Mouse (Mus musculus) gastrocnemius, postnatal 4 days (tissue): Measurements from ENCODE around the gene Crebbp. TPM values are rescaled to one million over a fixed set of nuclear protein-coding genes. Genes with fewer than 3 reads are reported as not detected.
"Not testable (repeated sequence)": the region's sequence is repeated elsewhere in the genome, so short reads cannot be mapped to it uniquely, and the experiment has no call there.

Source experiments
- DNase-seq, 2 experiments: peaks; one replicate each; pipeline ENCODE4 v3.0.0; 2021 to 2022; ENCODE audit warnings: low spot score in 2 of 2, mixed read lengths in 2 of 2
- long read RNA-seq, 2 experiments: library from polyadenylated mRNA; stranded (forward); transcript quantifications; one replicate each; pipeline ENCODE4 v2.0.0; 2021
- total RNA-seq, 2 experiments: library from RNA; stranded (reverse); gene quantifications; 2 replicates each; pipeline ENCODE4 v1.2.3; 2021

Gene Crebbp
- 10 to 100 TPM; 59.2 to 64.6 TPM for total RNA-seq
- long read RNA-seq, experiment 1, partial matches to known transcripts: 4 of 9 reads
- long read RNA-seq, experiment 1, other reads (novel, unspliced or antisense): 5 of 9 reads
- long read RNA-seq, experiment 2, partial matches to known transcripts: 4 of 10 reads
- long read RNA-seq, experiment 2, other reads (novel, unspliced or antisense): 6 of 10 reads

DNA sequence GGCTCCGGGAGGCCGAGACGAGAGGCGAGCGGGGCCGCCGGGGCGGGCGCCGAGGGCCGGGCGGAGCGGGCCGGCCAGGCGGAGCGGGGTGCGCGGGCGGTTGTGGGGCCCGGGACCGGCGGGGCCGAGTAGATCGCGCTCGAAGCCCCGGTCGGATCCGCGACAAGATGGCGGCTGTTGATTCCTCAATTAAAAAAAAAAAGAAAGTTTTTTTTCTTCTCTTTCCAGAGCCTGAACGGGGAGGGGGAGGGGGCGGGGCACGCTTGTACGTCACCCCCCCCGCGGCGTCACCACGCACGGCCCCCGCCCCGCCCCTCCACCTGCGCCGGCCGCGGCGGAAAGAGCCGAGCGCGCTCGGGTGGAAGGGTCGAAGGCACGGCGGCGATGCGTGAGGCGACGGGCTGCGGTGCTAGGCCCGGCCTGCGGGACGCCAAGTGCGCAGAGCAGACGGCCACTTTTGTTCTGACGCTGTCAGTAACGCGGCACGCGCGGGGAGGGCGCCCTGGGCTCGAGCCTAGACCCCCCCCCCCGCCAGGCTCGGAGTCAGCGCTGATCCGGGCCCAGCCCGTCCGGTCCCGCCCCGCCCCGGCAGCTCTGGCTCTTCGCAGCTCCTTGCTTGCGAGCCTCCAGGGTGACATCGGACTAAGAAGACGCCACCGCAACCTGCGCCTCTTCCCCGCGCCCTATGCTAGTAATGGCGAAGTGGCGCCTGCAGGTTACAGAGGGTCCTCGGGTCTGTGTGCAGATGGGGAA is at the start of gene Crebbp:
Crebbp (minus strand) TSS at position 199 of the 753 bp plus-strand sequence.
- peak; percentile 94 for DNase-seq

DNA sequence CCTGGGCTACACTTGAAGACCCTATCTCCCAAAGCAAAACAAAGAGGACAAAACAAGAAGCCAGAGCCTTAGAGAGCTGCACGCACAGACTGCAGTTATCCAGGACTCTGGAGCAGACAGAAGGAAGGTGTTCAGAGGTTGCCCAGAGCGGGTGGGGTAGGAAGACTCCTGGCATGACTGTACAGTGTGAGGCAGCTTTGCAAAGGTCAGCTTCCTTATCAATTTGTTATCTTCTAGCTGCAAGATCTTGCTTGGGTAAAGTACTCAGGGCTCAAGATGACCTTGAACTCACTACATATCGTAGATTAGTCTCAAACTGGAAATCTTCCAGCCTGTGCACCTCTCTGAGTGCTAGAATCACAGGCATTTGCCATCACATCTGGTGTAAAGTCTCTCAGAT is 49.7 kb upstream of the Crebbp start:
- no peak for DNase-seq

DNA sequence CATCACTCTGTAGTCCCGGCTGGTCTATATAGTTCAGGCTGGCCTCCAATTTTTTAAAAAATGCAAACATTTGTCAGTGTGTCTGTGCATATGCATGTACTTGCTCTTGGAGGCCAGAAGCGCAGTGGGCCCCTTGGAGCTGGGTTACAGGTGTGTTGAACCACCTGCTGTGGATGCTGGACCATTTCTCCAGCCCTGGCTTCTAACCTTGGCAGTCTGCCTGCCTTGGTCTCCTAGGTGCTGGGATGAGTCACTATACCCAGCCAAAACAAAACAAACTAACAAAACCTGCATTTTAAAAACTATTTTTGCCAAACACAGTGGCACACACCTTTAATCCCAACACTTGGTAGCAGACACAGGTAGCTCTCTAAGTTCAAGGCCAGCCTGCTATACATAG is 43.7 kb upstream of the Crebbp start:
- DNase-seq: no peak

- no peak for DNase-seq
Measured at GRCm38 (mm10) chr16:4248791-4249190, 35.0 kb upstream of the Crebbp start.

DNA sequence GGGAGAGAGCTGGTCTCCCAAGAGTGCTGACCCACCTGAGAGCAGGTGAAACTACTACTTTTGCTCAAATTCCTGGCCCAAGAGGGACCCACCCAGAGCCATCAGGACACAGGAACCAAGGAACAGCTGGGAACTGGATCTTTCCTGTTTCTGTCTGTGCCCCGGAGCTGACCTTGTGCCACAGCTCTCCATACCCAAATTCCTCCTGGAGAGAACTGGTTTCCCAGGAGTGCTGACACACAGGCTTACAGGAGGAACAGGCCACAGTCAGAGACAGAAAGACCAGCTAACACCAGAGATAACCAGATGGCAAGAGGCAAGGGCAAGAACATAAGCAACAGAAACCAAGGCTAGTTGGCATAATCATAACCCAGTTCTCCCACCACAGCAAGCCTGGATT is 31.4 kb upstream of the Crebbp start:
- not testable (repeated sequence) for DNase-seq

DNA sequence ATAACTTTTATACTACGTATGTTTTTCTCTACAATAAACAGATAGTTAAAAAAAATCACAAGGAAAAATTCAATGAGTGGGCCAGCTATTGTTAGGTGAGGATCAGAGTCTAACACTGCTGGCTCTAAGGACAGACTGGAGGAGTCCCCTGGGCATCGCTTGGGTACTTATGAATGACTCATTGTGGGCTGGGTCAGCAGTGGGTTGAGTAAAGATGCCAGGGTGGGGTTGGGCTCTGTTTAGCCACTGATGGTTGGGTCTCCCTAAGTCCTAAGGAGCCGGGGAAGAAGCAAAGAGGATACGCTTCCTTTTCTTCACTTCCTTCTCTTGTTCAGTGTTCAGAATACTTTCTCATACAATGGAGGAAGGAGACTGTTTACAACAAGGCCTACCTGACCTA is 22.3 kb upstream of the Crebbp start:
- no peak for DNase-seq

DNA sequence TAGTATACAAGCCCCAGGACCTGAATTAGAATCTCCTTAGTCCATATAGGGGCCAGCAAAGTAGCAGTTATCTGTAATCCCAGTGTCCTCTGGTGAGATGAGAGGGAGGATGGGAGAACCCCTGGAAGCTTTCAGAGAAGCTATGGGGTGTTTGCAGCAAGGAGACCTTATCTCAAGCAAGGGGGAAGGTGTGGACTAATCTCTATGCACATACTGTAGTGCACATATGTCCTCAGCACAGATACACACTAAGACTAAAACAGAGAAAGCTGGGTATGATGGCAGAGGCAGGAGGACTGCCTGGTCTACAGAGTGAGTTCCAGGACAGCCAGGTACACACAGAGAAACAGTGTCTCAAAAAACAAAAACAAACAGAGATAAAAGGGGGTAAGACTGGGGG is 21.8 kb upstream of the Crebbp start:
- no peak for DNase-seq

GRCm38 (mm10) chr16:4225841-4226240 is 12.0 kb upstream of the Crebbp start:
- DNase-seq: no peak

DNA sequence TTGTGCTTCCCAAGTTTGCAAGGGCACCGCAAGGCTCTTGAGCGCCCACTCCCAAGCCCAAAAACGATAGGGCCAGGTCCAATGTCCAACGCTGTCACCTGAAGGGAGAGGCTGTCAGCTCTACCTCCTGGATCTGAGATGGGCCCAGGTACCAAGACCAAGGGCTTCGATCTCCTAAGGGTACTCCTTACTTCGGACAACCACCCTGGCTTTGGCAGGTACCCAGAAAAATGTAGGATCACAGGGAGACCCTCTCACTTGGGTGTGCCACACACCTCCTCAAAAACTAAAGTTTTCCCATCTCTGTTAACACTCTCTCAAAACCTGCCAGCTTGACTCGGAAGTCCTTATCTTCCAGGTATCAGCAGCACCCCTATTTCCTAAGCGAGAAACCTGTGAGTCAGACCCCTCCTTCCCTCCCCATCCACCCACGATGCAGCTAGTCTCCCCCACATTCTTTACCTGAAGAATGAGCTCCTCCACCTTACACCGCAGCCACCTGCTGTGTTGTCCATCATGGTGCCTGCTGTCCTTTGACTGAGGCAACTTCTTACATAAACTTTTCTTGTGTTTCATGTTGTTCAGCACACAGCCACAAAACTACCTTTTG is 939 bp upstream of the Crebbp start:
- no peak for DNase-seq

DNA sequence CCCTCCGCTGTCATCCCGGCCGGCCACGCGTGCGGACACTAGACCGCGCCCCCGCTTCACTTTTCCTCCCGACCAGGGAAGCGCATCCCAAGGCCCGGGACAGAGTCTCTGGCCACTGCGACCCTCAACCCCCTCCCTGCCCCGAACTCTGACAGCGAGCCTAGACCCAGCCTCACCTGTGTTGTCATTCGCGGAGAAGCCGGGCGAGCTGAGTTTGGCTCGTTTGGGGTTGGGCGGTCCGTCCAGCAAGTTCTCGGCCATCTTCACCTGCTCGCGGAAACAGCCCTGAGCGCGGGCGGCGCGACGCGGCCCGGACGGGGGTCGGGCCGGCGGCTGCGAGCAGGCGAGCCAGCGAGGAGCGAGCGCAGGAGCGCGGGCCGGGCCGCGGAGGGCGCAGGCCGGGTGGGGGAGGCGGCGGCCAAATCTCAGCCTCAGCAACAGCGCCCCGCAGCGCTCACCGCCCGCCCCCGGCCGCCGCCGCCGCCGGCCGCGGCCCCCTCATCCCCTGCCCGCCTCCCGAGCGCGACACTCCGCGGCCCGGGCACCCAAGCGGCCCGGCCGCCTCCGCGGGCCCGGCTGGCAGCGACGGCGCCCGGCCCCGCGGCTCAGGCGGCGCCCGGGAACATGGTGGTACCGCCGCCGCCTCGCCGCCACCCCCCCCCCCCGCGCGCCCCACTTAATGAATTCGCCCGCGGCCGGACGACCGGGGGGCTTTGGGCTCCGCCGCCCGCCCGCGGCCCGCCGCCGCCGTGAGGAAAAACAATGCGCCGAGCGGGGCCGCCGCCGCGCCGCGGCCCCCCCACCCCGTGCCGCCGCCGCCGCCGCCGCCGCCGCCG is 616 bp downstream of the Crebbp start:
- peak; percentile 66 to 79 for DNase-seq

- DNase-seq: no peak
Measured at GRCm38 (mm10) chr16:4212167-4212962, 1.4 kb downstream of the Crebbp start.

- no peak for DNase-seq
Measured at GRCm38 (mm10) chr16:4210290-4210689, 3.5 kb downstream of the Crebbp start.

DNA sequence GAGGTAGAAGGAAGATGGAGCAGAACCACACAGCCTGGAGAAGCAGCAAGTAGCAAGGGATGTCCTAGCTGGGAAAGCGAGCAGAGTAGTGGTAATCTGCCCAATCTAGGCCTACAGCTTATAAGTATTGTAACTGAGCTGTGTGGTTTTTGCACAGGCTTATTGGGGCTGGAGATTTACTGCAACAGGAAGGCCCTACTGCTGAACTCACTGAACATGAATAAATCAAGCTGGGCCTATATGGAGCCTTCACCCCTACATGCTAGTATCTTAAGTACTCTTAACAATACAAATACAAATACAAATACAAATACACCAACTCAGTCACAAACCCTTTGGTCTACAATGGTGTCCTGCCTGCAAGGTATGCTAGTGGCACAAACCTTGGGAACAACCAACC is 10.2 kb downstream of the Crebbp start:
- DNase-seq: no peak

- no peak for DNase-seq
Measured at GRCm38 (mm10) chr16:4199995-4200394, 13.8 kb downstream of the Crebbp start.

- no peak for DNase-seq
Measured at GRCm38 (mm10) chr16:4199566-4199965, 14.2 kb downstream of the Crebbp start.

DNA sequence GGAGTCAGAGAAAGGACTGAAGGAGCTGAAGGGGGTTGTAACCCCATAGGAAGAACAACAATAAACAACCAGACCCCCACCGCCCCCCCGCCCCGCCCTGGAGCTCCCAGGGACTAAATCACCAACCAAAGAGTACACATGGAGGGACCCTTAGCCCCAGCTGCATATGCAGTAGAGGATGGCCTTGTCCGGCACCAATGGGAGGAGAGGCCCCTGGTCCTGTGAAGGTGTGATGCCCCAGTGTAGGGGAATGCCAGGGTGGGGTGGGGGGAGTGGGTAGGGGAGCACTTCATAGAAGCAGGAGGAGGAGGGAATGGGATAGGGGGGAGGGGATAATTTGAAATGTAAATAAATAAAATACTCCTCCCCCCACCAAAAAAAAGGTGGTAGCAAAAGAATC is 15.8 kb downstream of the Crebbp start:
- no peak for DNase-seq

DNA sequence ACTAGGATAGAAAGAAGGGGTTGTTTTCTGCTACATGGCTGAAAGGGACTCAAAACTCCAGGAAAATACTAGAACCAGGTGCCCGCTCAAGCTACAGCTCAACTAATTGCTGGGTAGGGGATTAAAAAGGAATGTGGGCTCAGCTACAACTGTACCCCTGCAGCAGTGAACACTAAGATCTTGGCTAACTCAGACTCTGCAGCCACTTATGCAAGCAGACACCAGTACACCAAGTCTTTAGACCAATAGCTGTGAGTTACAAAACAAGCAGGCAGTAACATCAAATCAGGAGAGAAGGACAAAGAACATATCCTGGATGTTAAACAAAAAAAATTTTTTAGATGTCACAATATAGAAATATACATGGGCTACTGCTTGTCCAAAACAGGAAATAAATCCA is 23.6 kb downstream of the Crebbp start:
- no peak for DNase-seq

DNA sequence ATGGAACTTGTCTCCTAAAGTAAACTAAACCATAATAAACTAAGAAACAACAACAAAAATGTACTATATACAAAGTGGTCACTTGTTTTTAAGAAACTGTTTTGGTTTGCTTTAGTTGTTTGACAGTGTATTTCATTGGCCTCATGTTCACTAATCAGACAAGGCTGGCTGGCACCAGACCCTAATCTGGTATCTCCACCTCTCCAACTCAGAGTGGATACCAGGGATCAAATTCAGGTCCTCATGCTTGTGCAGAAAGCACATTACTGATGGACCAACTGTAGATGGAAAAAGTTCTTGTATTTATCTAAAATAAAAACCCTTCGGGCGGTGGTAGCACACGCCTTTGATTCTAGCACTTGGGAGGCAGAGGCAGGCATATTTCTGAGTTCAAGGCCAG is 38.7 kb downstream of the Crebbp start:
- no peak for DNase-seq

DNA sequence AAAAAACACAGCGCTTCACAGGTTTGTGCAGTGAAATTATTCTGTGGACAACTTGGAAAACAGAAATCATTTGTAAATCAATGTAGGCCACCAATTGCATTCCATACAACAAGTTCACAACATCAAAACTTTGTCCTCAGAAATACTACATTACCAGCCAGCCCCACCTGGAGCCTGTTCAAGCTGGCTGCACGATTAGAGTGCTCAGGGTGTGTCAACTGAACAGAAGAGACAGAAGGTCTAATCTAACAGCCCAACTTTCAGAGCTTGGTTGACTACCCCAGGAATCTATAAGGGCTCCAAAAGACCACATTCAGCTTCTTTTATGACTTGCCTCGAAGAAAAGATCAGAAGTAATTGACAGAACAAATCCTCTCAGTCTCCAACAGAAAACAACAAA is 44.3 kb downstream of the Crebbp start:
- DNase-seq: no peak

GRCm38 (mm10) chr16:4168476-4168875 is 45.3 kb downstream of the Crebbp start:
- no peak for DNase-seq

DNA sequence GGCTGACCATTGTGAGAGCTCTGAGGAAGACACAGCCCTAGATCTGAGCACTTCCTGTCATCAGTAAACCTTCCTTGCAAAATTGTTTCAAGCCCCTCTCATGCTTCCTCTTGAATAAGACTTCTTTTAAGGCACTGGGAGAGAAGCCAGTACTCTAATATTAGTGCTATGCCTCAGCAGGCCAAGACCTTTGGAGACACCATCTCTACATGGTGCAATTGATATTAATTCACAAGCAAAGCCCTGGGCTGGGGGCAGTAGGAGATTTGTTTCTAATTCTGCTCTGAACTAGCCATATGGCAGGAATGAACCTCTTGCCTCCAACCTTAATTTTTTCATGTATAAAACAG is 52.9 kb downstream of the Crebbp start:
- DNase-seq: no peak
